Mouse (Mus musculus) induced T-regulatory cell, adult 2 months (primary cell): ENCODE measurements at regions not wholly inside any gene's neighbourhood (a gene's known extent, or its start where the extent isn't known, plus 50 kb on each side); places are given as distances from the start of the nearest gene placed in this dataset.

Experiments
- DNase-seq: peaks from one replicate; pipeline ENCODE4 v3.0.0-alpha.2; 2012; ENCODE audit warnings: low read depth

GRCm38 (mm10) chr5:111944972-111945285 is 211.2 kb downstream of the Gm26897 start:
- DNase-seq: no peak

GRCm38 (mm10) chr5:111946281-111946680 is 212.6 kb downstream of the Gm26897 start:
- DNase-seq: no peak

- no peak for DNase-seq
Measured at GRCm38 (mm10) chr5:111957698-111958097, 224.0 kb downstream of the Gm26897 start.

- no peak for DNase-seq
Measured at GRCm38 (mm10) chr5:111958226-111958625, 224.5 kb downstream of the Gm26897 start.

- no peak for DNase-seq
Measured at GRCm38 (mm10) chr5:111965311-111965710, 231.6 kb downstream of the Gm26897 start.

- no peak for DNase-seq
Measured at GRCm38 (mm10) chr5:111968121-111968520, 234.4 kb downstream of the Gm26897 start.

- DNase-seq: no peak
Measured at GRCm38 (mm10) chr5:111968701-111969100, 235.0 kb downstream of the Gm26897 start.

GRCm38 (mm10) chr5:111971193-111971592 is 237.5 kb downstream of the Gm26897 start:
- DNase-seq: no peak

GRCm38 (mm10) chr5:111971952-111972351 is 238.2 kb downstream of the Gm26897 start:
- DNase-seq: no peak

- no peak for DNase-seq
Measured at GRCm38 (mm10) chr5:111975686-111976085, 242.0 kb downstream of the Gm26897 start.

GRCm38 (mm10) chr5:111979601-111980000 is 245.9 kb downstream of the Gm26897 start:
- no peak for DNase-seq

- no peak for DNase-seq
Measured at GRCm38 (mm10) chr5:111982106-111982505, 248.4 kb downstream of the Gm26897 start.

GRCm38 (mm10) chr5:111985997-111986396 is 252.3 kb downstream of the Gm26897 start:
- DNase-seq: no peak

- DNase-seq: no peak
Measured at GRCm38 (mm10) chr5:111987036-111987435, 253.3 kb downstream of the Gm26897 start.

- no peak for DNase-seq
Measured at GRCm38 (mm10) chr5:111991805-111992204, 258.1 kb downstream of the Gm26897 start.

GRCm38 (mm10) chr5:111993221-111993620 is 259.1 kb downstream of the Cryba4 start:
- DNase-seq: no peak

GRCm38 (mm10) chr5:111993930-111994329 is 258.4 kb downstream of the Cryba4 start:
- no peak for DNase-seq

- no peak for DNase-seq
Measured at GRCm38 (mm10) chr5:111996806-111997205, 255.5 kb downstream of the Cryba4 start.

GRCm38 (mm10) chr5:112001742-112002701 is 250.3 kb downstream of the Cryba4 start:
- DNase-seq: no peak

GRCm38 (mm10) chr5:112002856-112003660 is 249.3 kb downstream of the Cryba4 start:
- DNase-seq: no peak

- no peak for DNase-seq
Measured at GRCm38 (mm10) chr5:112004041-112004440, 248.3 kb downstream of the Cryba4 start.

GRCm38 (mm10) chr5:112012505-112013164 is 239.7 kb downstream of the Cryba4 start:
- no peak for DNase-seq
